23 mouse cellular contexts compared by ENCODE assay signal in genomic region chr5:148899361-148899760, GRCm38 (mm10). TPM values are rescaled to one million over a fixed set of nuclear protein-coding genes. Genes with fewer than 3 reads are reported as not detected.
DNase-seq lines count a peak whose midpoint lies in the region; ATAC-seq and TF ChIP-seq lines count a peak whose summit lies in the region.
"Had no signal": no experiment of that assay in that cellular context is flagged by ENCODE, and none has a peak within 500 bp of the region (broad histone marks: within the 10 kb centered on the region; RNA-seq: fewer than 3 reads in every experiment).

No protein-coding gene starts in this region.

- WGBS in liver, adult 2 months: 68% methylated on average over 7 of the region's 7 CpGs
- WGBS in liver, embryonic 11.5 days: 92% methylated on average over 7 of the region's 7 CpGs

- no peak for TF ChIP-seq CTCF in liver, adult 2 months (IDR thresholded peaks at IDR 0.05; ENCODE audit: low read depth, low read length)

- H3K4me1 ChIP-seq in liver, adult 2 months (ENCODE audit: control insufficient read depth, insufficient read depth, low read length): peaks cover 4% of the 10 kb centered on the region
- H3K4me1 ChIP-seq in liver, embryonic 11.5 days (replicated peaks; ENCODE audit: control insufficient read depth, insufficient read depth, low read length): peaks cover 34% of the 10 kb centered on the region

- no peaks in the 10 kb centered on the region for H3K9me3 ChIP-seq in liver, embryonic 11.5 days (ENCODE audit: control insufficient read depth, low read length)
- H3K9me3 ChIP-seq: forebrain, embryonic 10.5 days; heart, embryonic 13.5 days; hindbrain, embryonic 12.5 days; limb, embryonic 15.5 days; lung, embryonic 15.5 days; midbrain, embryonic 13.5 days had no signal

- TF ChIP-seq POLR2A in liver, adult 2 months (IDR thresholded peaks at IDR 0.05; ENCODE audit: extremely low read depth, insufficient read depth, low read length): no peak

- no peak overlapping the region for H3K4me3 ChIP-seq in liver, adult 2 months (ENCODE audit: insufficient read depth, low read depth, low read length)
- no peak overlapping the region for H3K4me3 ChIP-seq in liver, embryonic 11.5 days (ENCODE audit: low read depth, low read length)
- H3K4me3 ChIP-seq: forebrain, embryonic 10.5 days; heart, embryonic 13.5 days; hindbrain, embryonic 12.5 days; limb, embryonic 15.5 days; lung, embryonic 15.5 days; megakaryocyte, embryonic 14.5 days; midbrain, embryonic 13.5 days had no signal

- no peak overlapping the region for H3K4me2 ChIP-seq in liver, embryonic 11.5 days
- H3K4me2 ChIP-seq: heart, embryonic 13.5 days; hindbrain, embryonic 12.5 days; limb, embryonic 15.5 days; lung, embryonic 15.5 days; midbrain, embryonic 13.5 days had no signal

- no peaks in the 10 kb centered on the region for H3K36me3 ChIP-seq in liver, adult 2 months (ENCODE audit: control insufficient read depth, insufficient read depth, low read length)
- H3K36me3 ChIP-seq in liver, embryonic 11.5 days (ENCODE audit: control insufficient read depth, insufficient read depth, low read length): peaks cover 14% of the 10 kb centered on the region

- ATAC-seq in liver, embryonic 11.5 days (replicated peaks; ENCODE audit: low FRiP score): no peak
- ATAC-seq: forebrain, embryonic 16.5 days; midbrain, embryonic 13.5 days had no signal

- no peak overlapping the region for H3K27ac ChIP-seq in liver, adult 2 months (replicated peaks; ENCODE audit: insufficient read depth, low read depth, low read length)
- H3K27ac ChIP-seq in liver, embryonic 11.5 days (ENCODE audit: low read depth, low read length): no peak overlapping the region
- H3K27ac ChIP-seq: forebrain, embryonic 10.5 days; heart, embryonic 13.5 days; hindbrain, embryonic 12.5 days; kidney, postnatal 0 days; limb, embryonic 15.5 days; lung, embryonic 15.5 days; midbrain, embryonic 13.5 days had no signal

- no peaks in the 10 kb centered on the region for H3K79me2 ChIP-seq in liver, adult 2 months (ENCODE audit: control insufficient read depth, insufficient read depth, low read length)

- no peaks in the 10 kb centered on the region for H3K27me3 ChIP-seq in liver, adult 2 months (ENCODE audit: control insufficient read depth, insufficient read depth, low read length)
- H3K27me3 ChIP-seq in liver, embryonic 11.5 days (replicated peaks; ENCODE audit: control insufficient read depth, insufficient read depth, low read length): no peaks in the 10 kb centered on the region
- H3K27me3 ChIP-seq: heart, embryonic 13.5 days; hindbrain, embryonic 12.5 days; limb, embryonic 15.5 days; lung, embryonic 15.5 days; megakaryocyte, embryonic 14.5 days; midbrain, embryonic 13.5 days had no signal

- no peak overlapping the region for H3K9ac ChIP-seq in liver, adult 2 months (ENCODE audit: low read depth, low read length)
- no peak overlapping the region for H3K9ac ChIP-seq in liver, embryonic 11.5 days (ENCODE audit: low read depth, low read length)
- H3K9ac ChIP-seq: heart, embryonic 13.5 days; hindbrain, embryonic 12.5 days; limb, embryonic 15.5 days; lung, embryonic 15.5 days; midbrain, embryonic 13.5 days had no signal

- peak; percentile 16 for DNase-seq in heart, postnatal 4 days
- no peak for DNase-seq in heart, adult 9 months (ENCODE audit: low spot score in 2 of 2)
- DNase-seq in liver, adult 2 months (ENCODE audit: extremely low read depth, low read depth, low spot score): peak; percentile 78
- DNase-seq in liver, embryonic 11.5 days (ENCODE audit: low spot score): no peak
- peak; percentile 54 for DNase-seq in kidney, postnatal 14 days
- DNase-seq in kidney, postnatal 36 days: peak; percentile 67 to 84
- DNase-seq in layer of hippocampus, adult 9-10 months (ENCODE audit: low spot score): no peak
- DNase-seq: adrenal gland, postnatal 25 days; cerebellum, adult 8-10 months; gastrocnemius, postnatal 14 days; heart, adult 18-20 months; heart, postnatal 14 days; left cerebral cortex, postnatal 4 days; lung, postnatal 36 days had no signal

RNA-seq across cellular contexts. Expression of gene Katnal1, which starts 29.8 kb away (rescaled TPM):
- 10 to 100 TPM in 1 of 2 experiments, 1 to 10 TPM in 1; 9.6 to 11.0 TPM for total RNA-seq in heart, postnatal 4 days (2021)
- 3.9 and 4.2 TPM in 2 replicates for total RNA-seq in liver, adult 2 months (2014; rRNA removed)
- polyA plus RNA-seq in liver, adult 2 months (2012; rRNA removed): 1.5 and 2.0 TPM in 2 replicates
- 18.9 and 19.5 TPM in 2 replicates for polyA plus RNA-seq in liver, embryonic 11.5 days (2014; fragmentation: Nextera tagmentation; extraction: Ambion mirVana)

Comparison
In these comparisons a context has a peak if more than half of its experiments do, and no peak if none do; other contexts are left out.
1. DNase-seq: peak in heart, postnatal 4 days (single experiment), liver, adult 2 months (single experiment), kidney, postnatal 14 days (single experiment) and kidney, postnatal 36 days (2 of 2); none in heart, adult 9 months (0 of 2), liver, embryonic 11.5 days (single experiment) and layer of hippocampus, adult 9-10 months (single experiment).